Mouse (Mus musculus) stomach, adult 2 months (tissue): ENCODE results near the gene Gm8356. TPM values are rescaled to one million over a fixed set of nuclear protein-coding genes. Genes with fewer than 3 reads are reported as not detected.

Source experiments
- polyA plus RNA-seq: library from polyadenylated mRNA; depleted of rRNA; stranded (reverse); fragments of >200 nt; gene quantifications from 2 replicates; pipeline ENCODE4 v1.2.3, GENCODE M21; 2012; rRNA removed

The Gm8356 gene
- polyA plus RNA-seq: not detected in 2 replicates

GRCm38 (mm10) chr14:6537190-6537589 lies at the start of gene Gm8356:
Gene Gm8356 (minus strand): TSS chr14:6537290.

Other genes starting within 250 kb of the Gm8356 start
- not detected in 2 replicates for gene Gm21103, start 232.4 kb downstream of the Gm8356 start, polyA plus RNA-seq
- not detected in 2 replicates for gene Gm3618, start 193.6 kb downstream of the Gm8356 start, polyA plus RNA-seq
- gene Gm16440, start 147.0 kb downstream of the Gm8356 start, polyA plus RNA-seq: not detected in 2 replicates
- 0.04 TPM in 1 of 2 replicates, not detected in the other for gene Gm3591, start 124.8 kb downstream of the Gm8356 start, polyA plus RNA-seq
- not detected in 2 replicates for gene Gm3594, start 92.7 kb downstream of the Gm8356 start, polyA plus RNA-seq
- not detected in 2 replicates for gene Gm3629, start 53.3 kb upstream of the Gm8356 start, polyA plus RNA-seq
- gene Gm3460, start 85.1 kb upstream of the Gm8356 start, polyA plus RNA-seq: not detected in 2 replicates
- gene Gm10251, start 146.9 kb upstream of the Gm8356 start, polyA plus RNA-seq: not detected in 2 replicates
- gene Gm8050, start 183.0 kb upstream of the Gm8356 start, polyA plus RNA-seq: not detected in 2 replicates
- gene Gm3636, start 205.0 kb upstream of the Gm8356 start, polyA plus RNA-seq: not detected in 2 replicates
- gene Gm8362, start 237.1 kb upstream of the Gm8356 start, polyA plus RNA-seq: not detected in 2 replicates